Mouse (Mus musculus) ES-E14 (cell line): ENCODE results near the gene Pou3f3.

ENCODE experiments used
- MAFK ChIP-seq: IDR thresholded peaks from 2 replicates; pipeline ENCODE4 v1.6.1; 2014; ENCODE audit warnings: mild to moderate bottlenecking, low read depth, low read length, inconsistent platforms; ENCODE audit not compliant: insufficient read depth
- ZNF384 ChIP-seq: IDR thresholded peaks from 2 replicates; pipeline ENCODE4 v1.6.1; 2012; ENCODE audit warnings: low read depth, low read length, inconsistent platforms

DNA sequence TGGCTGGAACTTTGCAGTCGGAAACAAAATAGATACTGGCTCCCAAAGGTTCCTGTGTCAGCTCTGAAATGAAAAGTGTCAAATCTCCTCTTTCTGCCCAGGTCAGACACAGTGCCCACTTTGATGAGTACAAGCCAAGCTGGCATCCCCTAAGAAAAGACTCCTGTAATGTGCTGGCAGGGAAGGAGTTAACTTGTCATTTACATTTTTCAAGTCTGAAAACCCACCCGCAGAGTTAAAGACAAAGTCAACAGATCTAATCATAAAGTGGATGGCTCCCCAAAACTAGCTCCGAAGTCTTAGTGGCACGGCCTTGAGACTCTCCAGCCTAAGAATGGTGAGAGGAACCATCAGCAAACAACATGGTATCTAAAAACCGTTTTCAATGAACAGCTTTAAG, 11.6 kb downstream of the Pou3f3 start:
- no peak for TF ChIP-seq ZNF384
- no peak for TF ChIP-seq MAFK
